Mouse (Mus musculus) stomach, postnatal 0 days (tissue): ENCODE data around the gene Fcmr. TPM values are rescaled to one million over a fixed set of nuclear protein-coding genes. Genes with fewer than 3 reads are reported as not detected.

ENCODE experiments used
- ATAC-seq: fragments of 200-750 bp; cut with Nextera tagmentation; 2 replicates; pipeline ENCODE4 v1.8.0; 2017; ENCODE audit not compliant: low FRiP score, low TSS enrichment
- DNase-seq: peaks from one replicate; pipeline ENCODE4 v3.0.0-alpha.2; 2016; ENCODE audit warnings: low spot score
- H3K27ac ChIP-seq: fragments of 300-500 bp; sonication (generic); replicated peaks from 2 replicates; pipeline ENCODE4 v1.5.1; 2014; ENCODE audit warnings: mild to moderate bottlenecking, control low read depth
- H3K27me3 ChIP-seq: fragments of 300-500 bp; sonication (generic); 2 replicates; pipeline ENCODE4 v1.6.1; 2014; ENCODE audit warnings: low read length; ENCODE audit not compliant: control insufficient read depth, insufficient read depth
- H3K36me3 ChIP-seq: fragments of 300-500 bp; sonication (generic); 2 replicates; pipeline ENCODE4 v1.6.1; 2014; ENCODE audit warnings: low read length, mixed read lengths; ENCODE audit not compliant: control insufficient read depth, insufficient read depth
- H3K4me1 ChIP-seq: fragments of 300-500 bp; sonication (generic); replicated peaks from 2 replicates; pipeline ENCODE4 v1.6.1; 2014; ENCODE audit warnings: antibody characterized with exemption; ENCODE audit not compliant: control insufficient read depth, insufficient read depth
- H3K4me2 ChIP-seq: fragments of 300-500 bp; sonication (generic); replicated peaks from 2 replicates; pipeline ENCODE4 v1.6.1; 2014; ENCODE audit warnings: low read depth, mild to moderate bottlenecking, control low read depth, moderate library complexity
- H3K4me3 ChIP-seq: fragments of 300-500 bp; sonication (generic); 2 replicates; pipeline ENCODE4 v1.5.1; 2014; ENCODE audit warnings: low read depth, low read length, control low read depth
- H3K9ac ChIP-seq: fragments of 300-500 bp; sonication (generic); 2 replicates; pipeline ENCODE4 v1.6.1; 2014; ENCODE audit warnings: mild to moderate bottlenecking, low read length, control low read depth, mixed read lengths
- H3K9me3 ChIP-seq: fragments of 300-500 bp; sonication (generic); 2 replicates; pipeline ENCODE4 v1.6.1; 2016; ENCODE audit warnings: low read length; ENCODE audit not compliant: control insufficient read depth
- CTCF ChIP-seq: IDR thresholded peaks from 2 replicates; pipeline ENCODE4 v1.5.1; 2016; ENCODE audit warnings: antibody characterized with exemption, low read depth, mild to moderate bottlenecking, moderate library complexity
- EP300 ChIP-seq: optimal IDR thresholded peaks from 2 replicates; pipeline ENCODE3; 2016; ENCODE audit warnings: antibody characterized with exemption
- WGBS: fragments of 180-500 bp; shearing (Covaris S2); extraction: QIAGEN DNeasy Blood & Tissue Kit; methylation state at CpG from one replicate; pipeline ENCODE4 v1.1.7; 2014; 5-methylcytosine and 5-hydroxymethylcytosine counted together
- polyA plus RNA-seq: library from polyadenylated mRNA; unstranded; fragments of >200 nt; fragmentation: Nextera tagmentation; extraction: Ambion mirVana; gene quantifications from 2 replicates; pipeline ENCODE4 v1.2.1, GENCODE M21; 2015

Fcmr gene
- polyA plus RNA-seq, 1 experiment from 2014 or later = not detected

- DNase-seq (no peak), ATAC-seq (no peak)
- WGBS = 83% methylated on average over 5 of the region's 5 CpGs
- H3K4me3 ChIP-seq = no peak within 1 kb of the TSS
- H3K4me2 ChIP-seq = no peak within 1 kb of the TSS
- H3K27me3 ChIP-seq = no peaks in the 10 kb centered on the region
- H3K4me1 ChIP-seq = no peaks in the 10 kb centered on the region
- no peak within 1 kb of the TSS for H3K27ac ChIP-seq
- TF ChIP-seq CTCF (no peak), EP300 (no peak)
- H3K9ac ChIP-seq = no peak within 1 kb of the TSS
- no peaks in the 10 kb centered on the region for H3K9me3 ChIP-seq
- no peaks in the 10 kb centered on the region for H3K36me3 ChIP-seq
These were observed 39.0 kb upstream of the Fcmr start, which contains the start of gene Pigr for GRCm38 (mm10) chr1:130826448-130826847. Pigr (plus strand) TSS chr1:130826684.

GRCm38 (mm10) chr1:130828656-130829055 lies 36.8 kb upstream of the Fcmr start:
- no peak for TF ChIP-seq EP300
- TF ChIP-seq CTCF = no peak
- Histone ChIP-seq H3K4me2 (no peak overlapping the region), H3K27me3 (no peaks in the 10 kb centered on the region), H3K9ac (no peak overlapping the region), H3K27ac (no peak overlapping the region), H3K36me3 (no peaks in the 10 kb centered on the region), H3K9me3 (no peaks in the 10 kb centered on the region), H3K4me1 (no peaks in the 10 kb centered on the region), H3K4me3 (no peak overlapping the region)
- ATAC-seq (no peak), DNase-seq (no peak)
- 54% methylated on average over 4 of the region's 4 CpGs for WGBS

GRCm38 (mm10) chr1:130829906-130830830 lies 35.3 kb upstream of the Fcmr start:
- ATAC-seq (no peak), DNase-seq (no peak)
- TF ChIP-seq EP300 (no peak), CTCF (no peak)
- no peak overlapping the region for H3K4me2 ChIP-seq
- H3K4me1 ChIP-seq = no peaks in the 10 kb centered on the region
- no peak overlapping the region for H3K9ac ChIP-seq
- H3K4me3 ChIP-seq = no peak overlapping the region
- 68% methylated on average over 8 of the region's 8 CpGs for WGBS
- no peaks in the 10 kb centered on the region for H3K36me3 ChIP-seq
- no peaks in the 10 kb centered on the region for H3K9me3 ChIP-seq
- no peaks in the 10 kb centered on the region for H3K27me3 ChIP-seq
- H3K27ac ChIP-seq = no peak overlapping the region

- ATAC-seq (peak; percentile 50; the same call in 1 of the 2 replicates), DNase-seq (peak; percentile 21)
- H3K4me3 ChIP-seq = no peak overlapping the region
- H3K27me3 ChIP-seq = no peaks in the 10 kb centered on the region
- no peaks in the 10 kb centered on the region for H3K4me1 ChIP-seq
- no peak overlapping the region for H3K4me2 ChIP-seq
- no peak overlapping the region for H3K27ac ChIP-seq
- TF ChIP-seq EP300 (no peak), CTCF (no peak)
- WGBS = 64% methylated on average over 5 of the region's 5 CpGs
- no peaks in the 10 kb centered on the region for H3K9me3 ChIP-seq
- H3K36me3 ChIP-seq = no peaks in the 10 kb centered on the region
- no peak overlapping the region for H3K9ac ChIP-seq
These were observed 33.0 kb upstream of the Fcmr start for GRCm38 (mm10) chr1:130832230-130833149.

GRCm38 (mm10) chr1:130835161-130835936 lies 30.1 kb upstream of the Fcmr start:
- TF ChIP-seq CTCF (no peak), EP300 (no peak)
- Histone ChIP-seq H3K36me3 (no peaks in the 10 kb centered on the region), H3K4me2 (no peak overlapping the region), H3K27ac (no peak overlapping the region), H3K9ac (no peak overlapping the region), H3K27me3 (no peaks in the 10 kb centered on the region), H3K4me3 (no peak overlapping the region), H3K4me1 (no peaks in the 10 kb centered on the region), H3K9me3 (no peaks in the 10 kb centered on the region)
- ATAC-seq (no peak), DNase-seq (no peak)
- 70% methylated on average over 6 of the region's 6 CpGs for WGBS
